Mouse (Mus musculus) spleen, adult 10 weeks (tissue): ENCODE results near the gene Tmem165. TPM values are rescaled to one million over a fixed set of nuclear protein-coding genes. Genes with fewer than 3 reads are reported as not detected.

ENCODE experiments used
- polyA plus RNA-seq: library from polyadenylated mRNA; stranded (reverse); fragments of 350-450 nt; fragmentation: Illumina TruSeq; extraction: RNeasy Lipid Tissue Mini Kit (QIAGEN cat#74804); gene quantifications from one replicate; pipeline ENCODE4 v1.2.3, GENCODE M21; 2015; ENCODE audit warnings: low replicate concordance; ENCODE audit not compliant: insufficient read depth

The Tmem165 gene
- polyA plus RNA-seq: 77.7 TPM

GRCm38 (mm10) chr5:76183750-76184261 lies at the start of gene Tmem165:
Tmem165 (plus strand) TSS chr5:76183880.

GRCm38 (mm10) chr5:76139808-76140729 lies 43.6 kb upstream of the Tmem165 start, which contains the start of gene Srd5a3:
Srd5a3 (plus strand) TSS chr5:76140271.

Other genes starting within 250 kb of the Tmem165 start
- gene Kdr, start 205.4 kb upstream of the Tmem165 start, polyA plus RNA-seq: 23.3 TPM
- gene Srd5a3, start 43.6 kb upstream of the Tmem165 start, polyA plus RNA-seq: 46.9 TPM
- 21.2 TPM for gene Clock, start 120.9 kb downstream of the Tmem165 start, polyA plus RNA-seq
- gene Pdcl2, start 147.3 kb downstream of the Tmem165 start, polyA plus RNA-seq: not detected
- not detected for gene Nmu, start 179.9 kb downstream of the Tmem165 start, polyA plus RNA-seq